Mouse (Mus musculus): Measurements from ENCODE around the gene Cobl.

Cobl gene

GRCm38 (mm10) chr11:12444215-12444614, 20.5 kb downstream of the Cobl start:
- DNase-seq (ENCODE audit: low spot score in 2 of 2), result no peak

- DNase-seq (ENCODE audit: low spot score in 2 of 2), result no peak
Measured at GRCm38 (mm10) chr11:12443614-12444013, 21.1 kb downstream of the Cobl start.

GRCm38 (mm10) chr11:12443185-12443584, 21.6 kb downstream of the Cobl start:
- no peak for DNase-seq (ENCODE audit: low spot score in 2 of 2)

- no peak for DNase-seq (ENCODE audit: low spot score in 2 of 2)
Measured at GRCm38 (mm10) chr11:12442283-12442682, 22.5 kb downstream of the Cobl start.

GRCm38 (mm10) chr11:12435905-12436304, 28.9 kb downstream of the Cobl start:
- no peak for DNase-seq (ENCODE audit: low spot score in 2 of 2)

GRCm38 (mm10) chr11:12435018-12435417, 29.7 kb downstream of the Cobl start:
- no peak for DNase-seq (ENCODE audit: low spot score in 2 of 2)

GRCm38 (mm10) chr11:12434597-12434996, 30.2 kb downstream of the Cobl start:
- no peak for DNase-seq (ENCODE audit: low spot score in 2 of 2)

- no peak for DNase-seq (ENCODE audit: low spot score in 2 of 2)
Measured at GRCm38 (mm10) chr11:12431911-12432310, 32.8 kb downstream of the Cobl start.

GRCm38 (mm10) chr11:12430231-12431041, 34.3 kb downstream of the Cobl start:
- no peak for DNase-seq (ENCODE audit: low spot score in 2 of 2)

GRCm38 (mm10) chr11:12426746-12427145, 38.0 kb downstream of the Cobl start:
- DNase-seq (ENCODE audit: low spot score in 2 of 2), result no peak

- DNase-seq (ENCODE audit: low spot score in 2 of 2), result no peak
Measured at GRCm38 (mm10) chr11:12424205-12424604, 40.6 kb downstream of the Cobl start.

- no peak for DNase-seq (ENCODE audit: low spot score in 2 of 2)
Measured at GRCm38 (mm10) chr11:12421183-12421582, 43.6 kb downstream of the Cobl start.

- no peak for DNase-seq (ENCODE audit: low spot score in 2 of 2)
Measured at GRCm38 (mm10) chr11:12420146-12420545, 44.6 kb downstream of the Cobl start.

- DNase-seq (ENCODE audit: low spot score in 2 of 2), result no peak
Measured at GRCm38 (mm10) chr11:12416899-12417298, 47.9 kb downstream of the Cobl start.

GRCm38 (mm10) chr11:12415329-12415728, 49.4 kb downstream of the Cobl start:
- no peak for DNase-seq (ENCODE audit: low spot score in 2 of 2)

- no peak for DNase-seq (ENCODE audit: low spot score in 2 of 2)
Measured at GRCm38 (mm10) chr11:12411950-12412349, 52.8 kb downstream of the Cobl start.

- no peak for DNase-seq (ENCODE audit: low spot score in 2 of 2)
Measured at GRCm38 (mm10) chr11:12411075-12411807, 53.5 kb downstream of the Cobl start.

GRCm38 (mm10) chr11:12409463-12409862, 55.3 kb downstream of the Cobl start:
- DNase-seq (ENCODE audit: low spot score in 2 of 2), result no peak

GRCm38 (mm10) chr11:12407834-12408233, 56.9 kb downstream of the Cobl start:
- no peak for DNase-seq (ENCODE audit: low spot score in 2 of 2)

GRCm38 (mm10) chr11:12399903-12400302, 64.9 kb downstream of the Cobl start:
- no peak for DNase-seq (ENCODE audit: low spot score in 2 of 2)

- no peak for DNase-seq (ENCODE audit: low spot score in 2 of 2)
Measured at GRCm38 (mm10) chr11:12396196-12396595, 68.6 kb downstream of the Cobl start.

- DNase-seq (ENCODE audit: low spot score in 2 of 2), result no peak
Measured at GRCm38 (mm10) chr11:12394701-12395100, 70.1 kb downstream of the Cobl start.

GRCm38 (mm10) chr11:12394151-12394550, 70.6 kb downstream of the Cobl start:
- no peak for DNase-seq (ENCODE audit: low spot score in 2 of 2)
